Mouse (Mus musculus): Measurements from ENCODE around the gene Cct7. TPM values are rescaled to one million over a fixed set of nuclear protein-coding genes. Genes with fewer than 3 reads are reported as not detected.

The Cct7 gene
- 501 and 506 TPM in 2 replicates for polyA plus RNA-seq (2014; fragmentation: Nextera tagmentation; extraction: Ambion mirVana)

DNA sequence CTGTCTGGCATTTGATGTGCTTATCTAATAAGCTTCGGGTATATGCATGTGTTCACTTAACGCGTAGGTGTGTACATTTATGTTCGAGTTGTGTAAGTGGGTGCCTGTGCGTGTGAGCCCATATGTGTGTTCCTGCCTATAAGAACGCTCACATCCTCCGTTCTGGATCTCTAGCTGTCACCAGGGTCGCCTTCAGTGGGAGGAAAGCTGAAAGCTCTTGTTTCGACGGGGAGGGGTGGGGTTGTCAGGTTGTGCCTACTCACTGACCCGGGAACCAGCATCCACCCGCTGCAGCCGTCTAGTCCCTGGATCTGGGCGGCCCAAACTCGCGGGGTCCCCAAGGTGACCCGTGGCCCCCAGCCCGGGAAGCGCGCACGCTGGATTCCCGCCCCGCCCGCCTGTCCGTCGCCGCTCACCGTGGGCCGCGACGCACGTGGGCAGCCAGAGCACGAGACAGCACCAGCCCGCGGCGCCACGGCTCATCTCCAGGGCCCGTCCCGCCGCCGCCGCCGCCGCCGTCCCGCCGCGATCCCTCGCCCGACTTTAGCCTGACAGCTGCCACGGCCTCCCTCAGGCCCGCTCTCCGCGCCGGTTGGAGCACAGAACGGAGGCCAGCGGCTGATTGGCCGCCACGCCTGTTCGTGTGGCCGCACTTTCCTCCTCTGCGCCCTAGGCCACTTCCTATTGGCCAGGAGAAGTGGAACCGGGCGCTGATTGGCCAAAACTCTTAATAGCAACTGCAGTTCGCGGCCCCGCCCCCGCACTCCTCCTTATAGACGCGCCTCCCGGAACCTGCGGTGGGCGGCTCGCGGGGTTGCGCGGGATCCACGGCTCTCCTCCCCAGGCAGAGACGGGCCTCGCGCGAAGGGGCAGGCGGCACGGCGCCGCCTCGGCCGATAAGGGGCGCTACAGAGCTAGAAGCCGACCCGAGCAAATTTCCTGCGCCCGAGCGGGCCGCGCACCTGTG, at the start of gene Cct7:
Cct7 (plus strand) TSS at position 818 of the 967 bp plus-strand sequence.
- ATAC-seq (ENCODE audit: insufficient read depth) (peak; percentile 94), DNase-seq (peak; percentile 100)
- WGBS = 1% methylated on average over 96 of the region's 96 CpGs
- peak within 1 kb of the TSS; percentile 96 for H3K9ac ChIP-seq
- no peaks in the 10 kb centered on the region for H3K9me3 ChIP-seq (ENCODE audit: low read depth, low read length)
- peak; percentile 56 for TF ChIP-seq CTCF (IDR thresholded peaks at IDR 0.05; ENCODE audit: low read depth)
- no peaks in the 10 kb centered on the region for H3K27me3 ChIP-seq (ENCODE audit: insufficient read depth, low read length)
- peak within 1 kb of the TSS; percentile 75 for H3K4me3 ChIP-seq (ENCODE audit: low read depth, low read length)
- H3K27ac ChIP-seq (ENCODE audit: low read depth) = peak within 1 kb of the TSS; percentile 93
- peaks cover 16% of the 10 kb centered on the region for H3K36me3 ChIP-seq (ENCODE audit: insufficient read depth)
- H3K4me2 ChIP-seq = peak within 1 kb of the TSS; percentile 92
- H3K4me1 ChIP-seq (ENCODE audit: insufficient read depth) = peaks cover 11% of the 10 kb centered on the region; the same call in 1 of the 2 replicates

GRCm38 (mm10) chr6:85402613-85403012, 48.7 kb upstream of the Cct7 start:
- Histone ChIP-seq H3K36me3 (ENCODE audit: insufficient read depth) (no peaks in the 10 kb centered on the region), H3K4me2 (no peak overlapping the region), H3K27me3 (ENCODE audit: insufficient read depth, low read length) (peaks cover 4% of the 10 kb centered on the region), H3K9me3 (ENCODE audit: low read depth, low read length) (no peaks in the 10 kb centered on the region), H3K9ac (no peak overlapping the region), H3K4me1 (ENCODE audit: insufficient read depth) (no peaks in the 10 kb centered on the region), H3K4me3 (ENCODE audit: low read depth, low read length) (no peak overlapping the region), H3K27ac (ENCODE audit: low read depth) (no peak overlapping the region)
- ATAC-seq (ENCODE audit: insufficient read depth) (no peak), DNase-seq (no peak)
- WGBS = 43% methylated on average over 2 of the region's 2 CpGs
- no peak for TF ChIP-seq CTCF (IDR thresholded peaks at IDR 0.05; ENCODE audit: low read depth)

DNA sequence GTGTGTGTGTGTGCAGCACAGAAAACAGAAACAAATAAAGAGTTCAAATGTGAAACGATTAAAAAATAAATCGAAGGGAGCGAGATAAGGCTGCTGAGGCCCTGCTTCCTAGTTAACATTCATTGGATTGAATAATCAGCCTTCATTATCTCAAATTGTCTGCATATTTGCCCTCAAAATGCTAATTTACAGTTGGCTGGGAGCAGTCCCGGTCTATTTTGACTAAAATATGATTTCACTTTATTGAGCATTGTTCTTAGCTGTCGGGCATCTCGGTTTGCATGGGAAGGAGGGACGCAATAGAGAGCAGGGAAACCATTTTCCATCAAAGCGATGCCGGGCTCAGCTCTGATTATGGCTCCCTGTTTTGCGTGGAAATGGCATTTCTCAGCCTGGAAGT, 48.3 kb upstream of the Cct7 start:
- 75% methylated on average over 10 of the region's 10 CpGs for WGBS
- H3K4me3 ChIP-seq (ENCODE audit: low read depth, low read length) = no peak overlapping the region
- no peak overlapping the region for H3K9ac ChIP-seq
- H3K9me3 ChIP-seq (ENCODE audit: low read depth, low read length) = no peaks in the 10 kb centered on the region
- H3K4me1 ChIP-seq (ENCODE audit: insufficient read depth) = no peaks in the 10 kb centered on the region
- ATAC-seq (ENCODE audit: insufficient read depth) (no peak), DNase-seq (no peak)
- no peak for TF ChIP-seq CTCF (IDR thresholded peaks at IDR 0.05; ENCODE audit: low read depth)
- H3K27me3 ChIP-seq (ENCODE audit: insufficient read depth, low read length) = peaks cover 9% of the 10 kb centered on the region
- no peaks in the 10 kb centered on the region for H3K36me3 ChIP-seq (ENCODE audit: insufficient read depth)
- no peak overlapping the region for H3K27ac ChIP-seq (ENCODE audit: low read depth)
- H3K4me2 ChIP-seq = no peak overlapping the region

- no peaks in the 10 kb centered on the region for H3K36me3 ChIP-seq (ENCODE audit: insufficient read depth)
- H3K27me3 ChIP-seq (ENCODE audit: insufficient read depth, low read length) = peaks cover 35% of the 10 kb centered on the region
- H3K9ac ChIP-seq = peak overlapping the region; percentile 4; the same call in 1 of the 2 replicates
- ATAC-seq (ENCODE audit: insufficient read depth) = no peak
- no peaks in the 10 kb centered on the region for H3K9me3 ChIP-seq (ENCODE audit: low read depth, low read length)
- WGBS = 3% methylated on average over 31 of the region's 31 CpGs
- TF ChIP-seq CTCF (IDR thresholded peaks at IDR 0.05; ENCODE audit: low read depth) = no peak
- no peak overlapping the region for H3K27ac ChIP-seq (ENCODE audit: low read depth)
- H3K4me2 ChIP-seq = peak overlapping the region; percentile 39; the same call in 1 of the 2 replicates
- H3K4me3 ChIP-seq (ENCODE audit: low read depth, low read length) = peak overlapping the region; percentile 12; the same call in 1 of the 2 replicates
- 0 out of 2 replicates have a peak, but pooled peaks cover 4% of the 10 kb centered on the region for H3K4me1 ChIP-seq (ENCODE audit: insufficient read depth)
- no peak for DNase-seq
Measured at GRCm38 (mm10) chr6:85409003-85409402, 42.3 kb upstream of the Cct7 start.

DNA sequence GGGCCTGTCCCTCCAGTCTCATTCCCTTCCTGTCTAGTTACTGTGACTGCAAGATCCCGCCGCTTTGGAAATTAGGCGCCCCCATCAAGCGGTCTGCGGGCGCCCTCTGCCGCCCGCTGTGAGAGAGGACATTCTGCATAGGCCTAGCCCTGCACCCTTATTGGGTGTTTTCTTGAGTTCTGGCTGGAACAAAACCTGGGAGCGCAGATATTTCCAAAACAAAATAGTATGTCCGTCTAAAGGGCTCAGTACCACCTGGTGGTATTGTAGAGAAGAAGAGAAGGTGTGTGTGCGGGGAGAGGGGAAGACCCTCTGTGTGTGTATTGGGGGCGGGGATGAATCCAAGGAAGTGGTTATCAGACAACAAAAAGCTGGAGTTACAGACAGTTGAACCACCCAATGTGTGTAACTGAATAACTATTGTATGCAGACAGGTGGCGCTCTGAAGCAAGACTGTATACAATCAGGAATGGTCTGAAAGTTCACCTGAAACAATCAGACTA, 40.5 kb upstream of the Cct7 start:
- peak; percentile 74 for ATAC-seq (ENCODE audit: insufficient read depth)
- H3K4me1 ChIP-seq (ENCODE audit: insufficient read depth) = 0 out of 2 replicates have a peak, but pooled peaks cover 4% of the 10 kb centered on the region
- WGBS = 13% methylated on average over 13 of the region's 13 CpGs
- no peak overlapping the region for H3K4me3 ChIP-seq (ENCODE audit: low read depth, low read length)
- peaks cover 35% of the 10 kb centered on the region for H3K27me3 ChIP-seq (ENCODE audit: insufficient read depth, low read length)
- TF ChIP-seq CTCF (IDR thresholded peaks at IDR 0.05; ENCODE audit: low read depth) = peak; percentile 80
- no peak overlapping the region for H3K4me2 ChIP-seq
- no peak overlapping the region for H3K9ac ChIP-seq
- no peaks in the 10 kb centered on the region for H3K9me3 ChIP-seq (ENCODE audit: low read depth, low read length)
- peak; percentile 92 for DNase-seq
- H3K27ac ChIP-seq (ENCODE audit: low read depth) = no peak overlapping the region
- H3K36me3 ChIP-seq (ENCODE audit: insufficient read depth) = no peaks in the 10 kb centered on the region

- H3K27ac ChIP-seq (ENCODE audit: low read depth) = peak overlapping the region; percentile 71
- no peak overlapping the region for H3K4me2 ChIP-seq
Measured at GRCm38 (mm10) chr6:85415829-85416228, 35.5 kb upstream of the Cct7 start.

GRCm38 (mm10) chr6:85419150-85419549, 32.2 kb upstream of the Cct7 start:
- WGBS = 52% methylated on average over 2 of the region's 2 CpGs
- Histone ChIP-seq H3K4me3 (ENCODE audit: low read depth, low read length) (no peak overlapping the region), H3K27me3 (ENCODE audit: insufficient read depth, low read length) (peaks cover 7% of the 10 kb centered on the region), H3K9ac (no peak overlapping the region), H3K4me2 (no peak overlapping the region), H3K36me3 (ENCODE audit: insufficient read depth) (no peaks in the 10 kb centered on the region), H3K9me3 (ENCODE audit: low read depth, low read length) (no peaks in the 10 kb centered on the region), H3K27ac (ENCODE audit: low read depth) (peak overlapping the region; percentile 30; the same call in 1 of the 2 replicates), H3K4me1 (ENCODE audit: insufficient read depth) (no peaks in the 10 kb centered on the region; the same call in 1 of the 2 replicates)
- ATAC-seq (ENCODE audit: insufficient read depth) = 0 out of 2 replicates have a peak, but pooled peaks have one; percentile 37
- peak; percentile 40 for DNase-seq
- TF ChIP-seq CTCF (IDR thresholded peaks at IDR 0.05; ENCODE audit: low read depth) = no peak

More at GRCm38 (mm10) chr6:85415829-85416228, 35.5 kb upstream of the Cct7 start:
- Histone ChIP-seq H3K36me3 (ENCODE audit: insufficient read depth) (no peaks in the 10 kb centered on the region), H3K9me3 (ENCODE audit: low read depth, low read length) (no peaks in the 10 kb centered on the region), H3K27me3 (ENCODE audit: insufficient read depth, low read length) (no peaks in the 10 kb centered on the region), H3K4me3 (ENCODE audit: low read depth, low read length) (no peak overlapping the region), H3K9ac (no peak overlapping the region), H3K4me1 (ENCODE audit: insufficient read depth) (peaks cover 4% of the 10 kb centered on the region; the same call in 1 of the 2 replicates)
- TF ChIP-seq CTCF (IDR thresholded peaks at IDR 0.05; ENCODE audit: low read depth) = no peak
- DNase-seq = peak; percentile 66
- 39% methylated on average over 3 of the region's 3 CpGs for WGBS
- ATAC-seq (ENCODE audit: insufficient read depth) = peak; percentile 62; the same call in 1 of the 2 replicates
